Mouse (Mus musculus): Measurements from ENCODE around the gene Pml. TPM values are rescaled to one million over a fixed set of nuclear protein-coding genes. Genes with fewer than 3 reads are reported as not detected.
A peak's percentile ranks its signal among the peaks of the same experiment; 100 is the strongest.

Gene Pml
- polyA plus RNA-seq, 1 experiment from 2014 or later = 21.6 TPM

DNA sequence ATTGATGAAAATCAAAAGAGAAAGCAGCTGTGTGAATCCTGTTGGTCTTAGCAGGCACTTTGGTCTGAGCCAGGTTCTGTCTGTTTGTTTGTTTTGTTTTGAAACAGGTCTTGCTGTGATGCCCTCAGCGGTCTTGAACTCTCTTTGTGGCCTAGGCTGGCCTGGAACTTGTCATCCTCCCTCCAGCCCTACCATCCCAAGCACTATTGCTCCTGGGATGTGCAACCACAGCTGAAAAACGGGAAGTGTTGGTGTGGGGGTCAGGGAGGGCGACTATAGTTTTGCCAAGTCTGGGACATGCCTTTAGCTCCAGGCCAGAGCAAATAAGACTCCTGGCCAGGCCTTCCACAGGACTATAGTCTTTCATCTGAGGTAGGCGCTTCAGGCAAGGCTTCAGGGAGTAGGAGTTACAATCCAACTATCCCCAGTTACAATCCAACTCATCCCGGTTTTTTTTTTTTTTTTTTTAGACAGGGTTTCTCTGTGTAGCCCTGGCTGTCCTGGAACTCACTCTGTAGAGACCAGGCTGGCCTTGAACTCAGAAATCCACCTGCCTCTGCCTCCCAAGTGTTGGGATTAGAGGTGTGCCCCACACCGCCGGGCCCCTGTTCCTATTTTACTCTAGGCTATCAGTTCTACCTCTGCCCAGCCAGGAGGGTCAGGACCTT lies 706 bp downstream of the Pml start:
- Histone ChIP-seq H3K36me3 (ENCODE audit: control insufficient read depth, insufficient read depth, low read length) (0 out of 2 replicates have a peak, but pooled peaks cover under 1% of the 10 kb centered on the region), H3K27ac (ENCODE audit: low read length) (peak overlapping the region; percentile 88), H3K27me3 (ENCODE audit: control insufficient read depth, insufficient read depth, low read depth, low read length) (no peaks in the 10 kb centered on the region), H3K4me1 (replicated peaks; ENCODE audit: control insufficient read depth, insufficient read depth, low read length) (peaks cover 34% of the 10 kb centered on the region), H3K9me3 (ENCODE audit: control insufficient read depth, low read length) (no peaks in the 10 kb centered on the region), H3K4me3 (ENCODE audit: low read length) (peak overlapping the region; percentile 67), H3K9ac (ENCODE audit: low read length) (peak overlapping the region; percentile 85), H3K4me2 (ENCODE audit: low read depth, low read length) (peak overlapping the region; percentile 64)
- ATAC-seq (ENCODE audit: low read depth) = 0 out of 2 replicates have a peak, but pooled peaks have one; percentile 1
- WGBS = 13% methylated on average over 7 of the region's 7 CpGs

DNA sequence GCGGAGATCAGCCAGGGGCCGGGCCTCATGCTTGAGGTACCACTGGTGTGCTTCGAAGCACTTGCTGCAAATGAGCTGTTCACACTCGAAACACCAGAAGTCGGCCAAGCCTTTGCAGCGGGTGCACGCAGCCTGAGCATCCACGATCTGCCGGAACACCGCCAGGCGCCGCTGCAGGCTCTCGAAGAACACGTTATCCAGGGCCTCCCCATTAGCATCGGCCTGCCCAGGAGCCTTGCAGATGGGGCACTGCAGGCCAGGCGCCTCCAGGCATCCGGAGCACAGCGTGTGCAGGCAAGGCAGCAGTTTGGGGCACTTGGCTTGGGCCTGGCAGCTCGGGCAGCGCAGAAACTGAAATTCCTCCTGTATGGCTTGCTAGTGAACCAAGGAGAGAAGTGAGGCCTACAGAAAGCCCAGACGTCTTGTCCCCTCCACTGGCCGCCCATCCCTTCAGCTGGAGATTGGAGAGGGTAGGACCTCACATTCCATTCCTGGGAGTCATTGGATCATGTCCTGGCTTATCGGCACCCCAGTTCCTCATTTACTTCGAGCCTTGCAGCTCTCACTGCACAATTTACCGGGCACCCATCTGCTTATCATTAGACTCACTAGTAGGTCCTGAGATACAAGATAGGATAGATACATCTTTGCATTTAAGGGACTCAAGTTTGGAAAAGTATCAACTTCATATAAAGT lies 2.4 kb downstream of the Pml start:
- whole genome bisulfite sequencing = 9% methylated on average over 25 of the region's 25 CpGs
- Histone ChIP-seq H3K4me1 (replicated peaks; ENCODE audit: control insufficient read depth, insufficient read depth, low read length) (peaks cover 43% of the 10 kb centered on the region), H3K4me2 (ENCODE audit: low read depth, low read length) (peak overlapping the region; percentile 64), H3K9ac (ENCODE audit: low read length) (peak overlapping the region; percentile 71), H3K36me3 (ENCODE audit: control insufficient read depth, insufficient read depth, low read length) (0 out of 2 replicates have a peak, but pooled peaks cover 2% of the 10 kb centered on the region), H3K9me3 (ENCODE audit: control insufficient read depth, low read length) (no peaks in the 10 kb centered on the region), H3K27me3 (ENCODE audit: control insufficient read depth, insufficient read depth, low read depth, low read length) (no peaks in the 10 kb centered on the region), H3K27ac (ENCODE audit: low read length) (peak overlapping the region; percentile 79), H3K4me3 (ENCODE audit: low read length) (peak overlapping the region; percentile 42)
- peak; percentile 80 for ATAC-seq (ENCODE audit: low read depth)

DNA sequence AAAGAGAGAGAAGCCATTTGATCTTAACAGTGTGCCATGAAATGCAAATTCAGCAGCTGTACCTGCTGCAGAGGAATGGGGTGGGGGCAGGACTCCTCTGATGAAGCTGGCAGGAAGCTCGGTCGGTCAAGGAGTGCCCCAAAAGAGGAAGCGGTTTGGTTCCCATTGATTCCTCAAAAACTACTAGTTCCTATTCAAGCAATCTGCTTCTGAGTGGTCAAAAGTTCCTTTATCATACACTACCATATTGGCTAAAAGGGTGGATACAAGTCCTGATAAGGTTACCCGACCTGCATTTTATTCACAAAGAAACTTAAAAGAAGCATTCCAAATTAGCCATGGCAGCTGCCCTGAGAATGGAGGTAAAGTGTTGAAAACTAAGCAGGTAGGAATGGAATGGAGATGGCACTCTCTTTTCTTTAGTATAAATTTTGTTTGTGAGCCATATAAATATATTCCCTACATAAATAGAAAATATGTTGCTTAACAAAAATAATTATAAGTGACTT lies 3.4 kb downstream of the Pml start:
- WGBS = 59% methylated on average over 4 of the region's 4 CpGs
- ATAC-seq (ENCODE audit: low read depth) = no peak
- no peak overlapping the region for H3K4me2 ChIP-seq (ENCODE audit: low read depth, low read length)
- H3K36me3 ChIP-seq (ENCODE audit: control insufficient read depth, insufficient read depth, low read length) = 0 out of 2 replicates have a peak, but pooled peaks cover 2% of the 10 kb centered on the region
- H3K9ac ChIP-seq (ENCODE audit: low read length) = no peak overlapping the region
- H3K4me1 ChIP-seq (replicated peaks; ENCODE audit: control insufficient read depth, insufficient read depth, low read length) = peaks cover 45% of the 10 kb centered on the region
- no peaks in the 10 kb centered on the region for H3K27me3 ChIP-seq (ENCODE audit: control insufficient read depth, insufficient read depth, low read depth, low read length)
- H3K27ac ChIP-seq (ENCODE audit: low read length) = no peak overlapping the region
- no peaks in the 10 kb centered on the region for H3K9me3 ChIP-seq (ENCODE audit: control insufficient read depth, low read length)
- no peak overlapping the region for H3K4me3 ChIP-seq (ENCODE audit: low read length)

DNA sequence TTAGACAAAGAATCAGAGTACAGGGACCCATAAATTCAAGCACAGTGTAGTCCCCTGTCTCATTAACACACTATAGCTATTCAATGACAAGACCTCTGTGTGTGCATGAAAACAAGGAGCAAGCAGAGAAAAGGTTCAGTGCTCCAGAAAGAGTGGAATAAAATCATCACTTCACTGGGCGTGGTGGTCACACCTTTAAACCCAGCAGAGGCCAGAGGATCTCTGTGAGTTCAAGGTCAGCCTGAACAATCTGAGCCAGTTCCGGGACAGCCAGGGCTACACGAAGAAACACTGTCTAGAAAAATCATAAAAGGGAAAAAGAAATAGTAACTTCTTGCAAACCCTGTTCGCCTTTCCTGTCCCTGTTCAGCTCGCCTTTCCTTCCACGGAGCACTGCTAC lies 5.9 kb downstream of the Pml start:
- Histone ChIP-seq H3K36me3 (ENCODE audit: control insufficient read depth, insufficient read depth, low read length) (0 out of 2 replicates have a peak, but pooled peaks cover 2% of the 10 kb centered on the region), H3K4me1 (replicated peaks; ENCODE audit: control insufficient read depth, insufficient read depth, low read length) (peaks cover 38% of the 10 kb centered on the region), H3K27me3 (ENCODE audit: control insufficient read depth, insufficient read depth, low read depth, low read length) (no peaks in the 10 kb centered on the region), H3K27ac (ENCODE audit: low read length) (no peak overlapping the region), H3K4me3 (ENCODE audit: low read length) (no peak overlapping the region), H3K9me3 (ENCODE audit: control insufficient read depth, low read length) (no peaks in the 10 kb centered on the region), H3K4me2 (ENCODE audit: low read depth, low read length) (no peak overlapping the region), H3K9ac (ENCODE audit: low read length) (no peak overlapping the region)
- 77% methylated on average over 6 of the region's 6 CpGs for WGBS
- ATAC-seq (ENCODE audit: low read depth) = no peak

DNA sequence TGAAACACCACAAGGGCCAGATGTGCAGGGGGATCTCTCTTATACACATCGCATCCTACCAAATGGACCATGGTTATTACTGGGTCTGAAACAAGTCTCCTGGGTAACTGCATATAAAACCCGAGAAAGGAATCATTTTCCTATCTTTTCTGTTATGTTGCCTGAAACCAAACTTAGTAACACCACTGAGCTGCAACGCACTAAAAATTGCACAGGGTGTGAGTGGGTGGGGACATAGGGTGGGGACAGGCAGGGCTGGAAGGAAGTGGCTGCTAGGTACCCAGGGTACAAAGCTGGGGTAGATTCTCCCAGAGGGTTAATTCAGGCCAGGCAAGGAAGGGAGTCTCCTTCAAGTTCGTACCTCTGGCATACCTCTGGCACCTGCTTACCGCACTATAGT lies 6.9 kb downstream of the Pml start:
- WGBS = 83% methylated on average over 5 of the region's 5 CpGs
- peak overlapping the region; percentile 84 for H3K27ac ChIP-seq (ENCODE audit: low read length)
- no peak overlapping the region for H3K4me2 ChIP-seq (ENCODE audit: low read depth, low read length)
- H3K4me3 ChIP-seq (ENCODE audit: low read length) = no peak overlapping the region
- H3K4me1 ChIP-seq (replicated peaks; ENCODE audit: control insufficient read depth, insufficient read depth, low read length) = peaks cover 28% of the 10 kb centered on the region
- H3K27me3 ChIP-seq (ENCODE audit: control insufficient read depth, insufficient read depth, low read depth, low read length) = no peaks in the 10 kb centered on the region
- no peak overlapping the region for H3K9ac ChIP-seq (ENCODE audit: low read length)
- H3K9me3 ChIP-seq (ENCODE audit: control insufficient read depth, low read length) = no peaks in the 10 kb centered on the region
- no peak for ATAC-seq (ENCODE audit: low read depth)
- H3K36me3 ChIP-seq (ENCODE audit: control insufficient read depth, insufficient read depth, low read length) = 0 out of 2 replicates have a peak, but pooled peaks cover 2% of the 10 kb centered on the region

DNA sequence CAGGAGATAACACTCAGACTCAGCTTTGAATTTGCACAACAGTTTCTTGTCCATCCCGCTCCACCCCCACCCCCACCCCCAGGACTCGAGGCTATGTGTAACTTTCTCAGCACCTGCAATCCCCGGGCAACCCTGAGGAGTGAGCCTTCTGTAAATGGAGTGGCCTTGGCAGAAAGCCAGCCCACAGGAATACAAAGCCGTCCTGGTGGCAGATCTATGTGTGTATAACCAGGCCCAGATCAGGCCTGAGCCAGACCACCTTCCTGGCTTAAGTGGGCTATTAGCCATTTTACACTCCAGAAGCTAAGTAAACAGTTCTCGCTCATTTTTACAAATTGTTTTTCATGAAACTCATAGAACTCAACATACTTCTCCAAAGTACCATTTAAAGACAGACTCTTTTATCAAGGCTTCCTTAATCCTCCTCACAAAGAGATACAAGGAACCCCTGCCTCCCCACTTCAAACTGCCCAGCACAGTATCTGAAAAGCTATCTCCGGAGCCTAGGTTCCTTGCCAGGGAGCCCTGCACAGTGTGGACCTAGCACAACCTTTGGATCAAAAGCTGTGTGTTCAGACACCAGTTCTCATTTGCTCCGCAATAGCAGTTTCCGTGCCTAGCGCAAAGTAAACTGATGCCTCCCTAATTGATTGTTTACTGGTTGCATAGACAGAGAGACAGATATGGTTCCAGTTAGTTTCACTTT lies 7.7 kb downstream of the Pml start:
- no peaks in the 10 kb centered on the region for H3K27me3 ChIP-seq (ENCODE audit: control insufficient read depth, insufficient read depth, low read depth, low read length)

DNA sequence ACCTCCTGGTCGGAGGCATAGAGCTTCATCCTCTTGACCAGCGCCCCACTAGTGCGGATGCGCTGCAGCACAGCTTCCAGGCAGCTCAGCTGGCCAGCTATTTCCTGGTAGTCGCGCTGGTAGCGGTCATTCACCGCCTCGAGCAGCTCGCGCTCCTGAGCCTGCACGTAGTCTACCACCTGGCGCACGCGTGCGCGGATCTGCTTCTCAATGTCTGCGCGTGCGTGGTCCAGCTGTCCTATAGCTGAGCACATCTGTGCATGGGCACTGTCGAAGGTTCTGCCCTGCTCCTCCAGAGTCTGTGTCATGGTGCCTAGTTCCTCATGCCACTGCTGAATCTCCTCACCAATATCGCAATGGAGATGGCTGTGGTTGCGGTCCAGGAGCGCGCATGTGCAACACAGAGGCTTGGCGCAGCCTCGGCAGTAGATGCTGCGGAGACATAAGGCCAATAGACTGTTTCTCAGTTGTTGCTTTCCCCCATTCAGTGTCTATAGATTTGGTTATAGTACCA lies 15.0 kb downstream of the Pml start:
- H3K4me3 ChIP-seq (ENCODE audit: low read length) = no peak overlapping the region
- H3K9ac ChIP-seq (ENCODE audit: low read length) = no peak overlapping the region
- no peak for ATAC-seq (ENCODE audit: low read depth)
- no peaks in the 10 kb centered on the region for H3K9me3 ChIP-seq (ENCODE audit: control insufficient read depth, low read length)
- H3K27ac ChIP-seq (ENCODE audit: low read length) = no peak overlapping the region
- H3K4me2 ChIP-seq (ENCODE audit: low read depth, low read length) = no peak overlapping the region
- WGBS = 96% methylated on average over 28 of the region's 28 CpGs
- no peaks in the 10 kb centered on the region for H3K4me1 ChIP-seq (replicated peaks; ENCODE audit: control insufficient read depth, insufficient read depth, low read length)
- no peaks in the 10 kb centered on the region for H3K27me3 ChIP-seq (ENCODE audit: control insufficient read depth, insufficient read depth, low read depth, low read length)
- peaks cover 33% of the 10 kb centered on the region for H3K36me3 ChIP-seq (ENCODE audit: control insufficient read depth, insufficient read depth, low read length)

More for the DNA sequence above, 7.7 kb downstream of the Pml start:
- Histone ChIP-seq H3K27ac (ENCODE audit: low read length) (peak overlapping the region; percentile 84), H3K9me3 (ENCODE audit: control insufficient read depth, low read length) (no peaks in the 10 kb centered on the region), H3K4me2 (ENCODE audit: low read depth, low read length) (0 out of 2 replicates have a peak overlapping the region, but pooled peaks have one; percentile 5), H3K36me3 (ENCODE audit: control insufficient read depth, insufficient read depth, low read length) (peaks cover 4% of the 10 kb centered on the region; the same call in 1 of the 2 replicates), H3K9ac (ENCODE audit: low read length) (no peak overlapping the region), H3K4me1 (replicated peaks; ENCODE audit: control insufficient read depth, insufficient read depth, low read length) (peaks cover 22% of the 10 kb centered on the region), H3K4me3 (ENCODE audit: low read length) (no peak overlapping the region)
- ATAC-seq (ENCODE audit: low read depth) = peak; percentile 91
- 33% methylated on average over 9 of the region's 9 CpGs for WGBS

DNA sequence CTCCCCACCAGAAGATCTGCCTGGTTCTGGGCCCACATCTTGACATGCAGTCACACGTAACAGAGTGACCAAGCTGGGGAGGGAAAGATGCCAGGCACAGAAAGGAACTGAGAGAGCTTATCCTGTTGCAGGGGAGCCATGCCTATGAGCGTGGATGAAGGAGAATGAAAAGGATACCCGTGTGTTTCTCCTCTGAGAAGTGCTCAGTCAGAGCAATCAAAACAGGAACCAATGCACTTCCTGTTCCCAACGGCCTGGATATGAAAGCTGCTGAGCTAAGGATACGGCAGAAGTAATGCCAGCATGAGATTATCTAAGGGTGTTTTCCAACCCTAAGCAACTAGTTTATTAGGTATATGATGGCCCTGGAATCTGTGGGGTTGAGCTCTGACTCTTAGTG lies 17.2 kb downstream of the Pml start:
- Histone ChIP-seq H3K4me1 (replicated peaks; ENCODE audit: control insufficient read depth, insufficient read depth, low read length) (no peaks in the 10 kb centered on the region), H3K4me2 (ENCODE audit: low read depth, low read length) (no peak overlapping the region), H3K36me3 (ENCODE audit: control insufficient read depth, insufficient read depth, low read length) (peaks cover 52% of the 10 kb centered on the region), H3K4me3 (ENCODE audit: low read length) (no peak overlapping the region), H3K9me3 (ENCODE audit: control insufficient read depth, low read length) (no peaks in the 10 kb centered on the region), H3K27me3 (ENCODE audit: control insufficient read depth, insufficient read depth, low read depth, low read length) (no peaks in the 10 kb centered on the region), H3K9ac (ENCODE audit: low read length) (no peak overlapping the region), H3K27ac (ENCODE audit: low read length) (peak overlapping the region; percentile 70)
- WGBS = 62% methylated on average over 5 of the region's 5 CpGs
- peak; percentile 49; the same call in 1 of the 2 replicates for ATAC-seq (ENCODE audit: low read depth)

Measured in lung, embryonic 16.5 days (tissue).